8 mouse cellular contexts compared by ENCODE assay signal in genomic region chr8:122567361-122568108, GRCm38 (mm10). TPM values are rescaled to one million over a fixed set of nuclear protein-coding genes. Genes with fewer than 3 reads are reported as not detected.
A peak's percentile ranks its signal among the peaks of the same experiment; 100 is the strongest.
DNase-seq lines count a peak whose midpoint lies in the region; ATAC-seq and TF ChIP-seq lines count a peak whose summit lies in the region.

Gene Cdt1, plus strand, starts transcription at chr8:122568015.

- peak within 1 kb of the TSS; percentile 95 for H3K27ac ChIP-seq in embryonic facial prominence, embryonic 13.5 days
- peak within 1 kb of the TSS; percentile 85 for H3K27ac ChIP-seq in limb, embryonic 14.5 days (replicated peaks; ENCODE audit: low read depth, low read length)
- H3K27ac ChIP-seq in midbrain, postnatal 0 days (ENCODE audit: low read depth, low read length), result peak within 1 kb of the TSS; percentile 87

- H3K4me1 ChIP-seq in embryonic facial prominence, embryonic 13.5 days, result peaks cover 29% of the 10 kb centered on the region
- peaks cover 19% of the 10 kb centered on the region for H3K4me1 ChIP-seq in limb, embryonic 14.5 days (ENCODE audit: control insufficient read depth, insufficient read depth, low read length)
- peaks cover 15% of the 10 kb centered on the region for H3K4me1 ChIP-seq in midbrain, postnatal 0 days (ENCODE audit: insufficient read depth, low read length)

- peak within 1 kb of the TSS; percentile 84 for H3K4me2 ChIP-seq in embryonic facial prominence, embryonic 13.5 days
- H3K4me2 ChIP-seq in limb, embryonic 14.5 days (replicated peaks; ENCODE audit: low read depth, low read length, severe bottlenecking), result peak within 1 kb of the TSS; percentile 84
- peak within 1 kb of the TSS; percentile 91 for H3K4me2 ChIP-seq in midbrain, postnatal 0 days (ENCODE audit: low read depth, low read length, poor library complexity, severe bottlenecking)

- under 1% methylated on average over 62 of the region's 62 CpGs for WGBS in embryonic facial prominence, embryonic 13.5 days
- under 1% methylated on average over 62 of the region's 62 CpGs for WGBS in limb, embryonic 14.5 days
- under 1% methylated on average over 62 of the region's 62 CpGs for WGBS in midbrain, postnatal 0 days

- no peaks in the 10 kb centered on the region for H3K27me3 ChIP-seq in embryonic facial prominence, embryonic 13.5 days
- no peaks in the 10 kb centered on the region for H3K27me3 ChIP-seq in limb, embryonic 14.5 days (ENCODE audit: control insufficient read depth, insufficient read depth, low read length)
- no peaks in the 10 kb centered on the region for H3K27me3 ChIP-seq in midbrain, postnatal 0 days (ENCODE audit: insufficient read depth, low read length)

- no peaks in the 10 kb centered on the region for H3K9me3 ChIP-seq in embryonic facial prominence, embryonic 13.5 days
- H3K9me3 ChIP-seq in limb, embryonic 14.5 days (ENCODE audit: control insufficient read depth, low read length), result no peaks in the 10 kb centered on the region
- H3K9me3 ChIP-seq in midbrain, postnatal 0 days (ENCODE audit: low read length), result no peaks in the 10 kb centered on the region

- peaks cover 34% of the 10 kb centered on the region for H3K36me3 ChIP-seq in embryonic facial prominence, embryonic 13.5 days
- H3K36me3 ChIP-seq in limb, embryonic 14.5 days (ENCODE audit: control insufficient read depth, insufficient read depth, low read length), result peaks cover 36% of the 10 kb centered on the region
- 0 out of 2 replicates have a peak, but pooled peaks cover 5% of the 10 kb centered on the region for H3K36me3 ChIP-seq in midbrain, postnatal 0 days (ENCODE audit: insufficient read depth, low read length)

- DNase-seq in 3134 (ENCODE audit: extremely low read depth, insufficient read length, low spot score), result peak; percentile 96
- peak; percentile 96 for DNase-seq in adrenal gland, postnatal 36 days
- peak; percentile 94 for DNase-seq in heart, adult 8-10 months (ENCODE audit: low spot score)
- DNase-seq in kidney, adult 9 months, result peak; percentile 96
- peak; percentile 98 for DNase-seq in limb, embryonic 14.5 days (ENCODE audit: low spot score)
- DNase-seq in midbrain, postnatal 0 days (ENCODE audit: low spot score), result peak; percentile 97
- peak; percentile 93 for DNase-seq in spleen, postnatal 14 days (ENCODE audit: low spot score in 2 of 2)

- H3K9ac ChIP-seq in embryonic facial prominence, embryonic 13.5 days, result peak within 1 kb of the TSS; percentile 96
- H3K9ac ChIP-seq in limb, embryonic 14.5 days (ENCODE audit: low read depth, low read length, severe bottlenecking), result peak within 1 kb of the TSS; percentile 94
- H3K9ac ChIP-seq in midbrain, postnatal 0 days (replicated peaks; ENCODE audit: low read length, poor library complexity, severe bottlenecking), result peak within 1 kb of the TSS; percentile 79

- TF ChIP-seq CTCF in midbrain, postnatal 0 days (IDR thresholded peaks at IDR 0.05), result peak; percentile 1; the same call in 1 of the 2 replicates

- TF ChIP-seq POLR2A in limb, embryonic 14.5 days (IDR thresholded peaks at IDR 0.05; ENCODE audit: borderline replicate concordance, extremely low read depth, insufficient read depth, insufficient read length), result peak; percentile 66; the same call in 1 of the 2 replicates

- ATAC-seq in embryonic facial prominence, embryonic 13.5 days (ENCODE audit: insufficient number of reproducible peaks, insufficient read depth, low FRiP score, low TSS enrichment, low read depth), result peak; percentile 92
- peak; percentile 94 for ATAC-seq in limb, embryonic 14.5 days (ENCODE audit: low FRiP score, low read depth)
- peak; percentile 96 for ATAC-seq in midbrain, postnatal 0 days (ENCODE audit: low FRiP score)

- H3K4me3 ChIP-seq in embryonic facial prominence, embryonic 13.5 days, result peak within 1 kb of the TSS; percentile 87
- H3K4me3 ChIP-seq in limb, embryonic 14.5 days (replicated peaks; ENCODE audit: low read length), result peak within 1 kb of the TSS; percentile 93
- peak within 1 kb of the TSS; percentile 77 for H3K4me3 ChIP-seq in midbrain, postnatal 0 days (ENCODE audit: low read depth, low read length)

RNA-seq across cellular contexts. Expression of gene Cdt1, which starts in this region (rescaled TPM):
- total RNA-seq in adrenal gland, postnatal 36 days (2021), result 1 to 10 TPM; 8.7 to 9.1 TPM
- polyA plus RNA-seq in embryonic facial prominence, embryonic 13.5 days (2015; fragmentation: Nextera tagmentation; extraction: Ambion mirVana), result 34.3 and 39.6 TPM in 2 replicates
- 1 to 10 TPM; 1.9 to 2.4 (median 2.2) TPM for total RNA-seq in heart, adult 8-10 months (2022)
- 79.0 and 103 TPM in 2 replicates for polyA plus RNA-seq in limb, embryonic 14.5 days (2012; rRNA removed)
- polyA plus RNA-seq in limb, embryonic 14.5 days (2014; fragmentation: Nextera tagmentation; extraction: Ambion mirVana), result 34.0 and 34.2 TPM in 2 replicates
- total RNA-seq in midbrain, postnatal 0 days (2014; rRNA removed), result 9.2 and 15.6 TPM in 2 replicates
- 6.4 TPM in 2 replicates for polyA plus RNA-seq in midbrain, postnatal 0 days (2015; fragmentation: Nextera tagmentation; extraction: Ambion mirVana)

Comparison
In these comparisons a context has a peak if more than half of its experiments do, and no peak if none do; other contexts are left out.
1. Peak in every context shown above with its lines: DNase-seq, ATAC-seq, H3K4me3 ChIP-seq and H3K27ac ChIP-seq.